Mouse (Mus musculus) left cerebral cortex, adult 2 months (tissue): ENCODE measurements at regions not wholly inside any gene's neighbourhood (a gene's known extent, or its start where the extent isn't known, plus 50 kb on each side); places are given as distances from the start of the nearest gene placed in this dataset.

Source experiments
- DNase-seq, 2 experiments: peaks; one replicate each; pipeline ENCODE4 v3.0.0; 2021 to 2022; ENCODE audit warnings: low spot score in 2 of 2, mixed read lengths in 1 of 2; ENCODE audit errors: extremely low spot score in 1 of 2
- H3K27ac ChIP-seq: fragments of 200-600 bp; 2 replicates; pipeline ENCODE4 v1.8.1; 2022
- H3K4me3 ChIP-seq: fragments of 200-600 bp; 2 replicates; pipeline ENCODE4 v1.8.1; 2022
- CTCF ChIP-seq: fragments of 200-600 bp; IDR thresholded peaks from 2 replicates; pipeline ENCODE4 v1.8.1; 2022; ENCODE audit warnings: antibody characterized with exemption, mild to moderate bottlenecking, moderate library complexity
- intact Hi-C: fragments of 180-260 bp; cut with DNase I; formaldehyde crosslinking; loops from one replicate; pipeline ENCODE4 v1.15.1; 2025

DNA sequence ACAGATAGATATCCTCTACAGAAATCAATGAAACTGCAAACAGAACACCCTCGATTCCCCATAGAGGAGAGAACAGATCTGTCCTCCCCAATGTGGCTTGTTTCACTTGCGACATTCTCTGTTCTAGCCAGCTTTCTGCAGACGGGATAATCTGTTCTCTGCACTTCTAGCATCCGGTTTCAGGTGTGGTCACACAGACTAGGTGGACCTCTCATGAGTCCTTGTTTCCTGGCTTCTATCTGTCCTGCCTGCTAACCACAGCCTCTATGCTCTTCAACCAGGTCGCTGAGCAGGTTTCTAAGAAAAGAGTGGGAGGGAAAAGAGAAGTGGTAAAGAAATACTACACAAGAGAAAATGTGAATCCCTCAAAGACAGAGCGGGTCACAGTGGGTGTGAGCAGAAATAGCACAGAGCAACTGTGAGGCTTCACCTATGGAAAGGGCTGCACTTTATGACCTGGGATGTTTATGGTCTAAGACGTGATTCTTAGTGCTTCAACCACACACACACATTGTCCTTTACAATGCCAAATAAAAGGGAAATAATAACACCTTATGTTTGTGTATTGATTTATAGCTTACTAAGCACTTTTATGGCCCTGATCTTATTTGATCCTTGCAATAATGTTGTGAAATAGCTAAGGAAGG lies 164.1 kb upstream of the Rpl34 start:
- H3K4me3 ChIP-seq: no peak overlapping the region
- DNase-seq: no peak
- H3K27ac ChIP-seq: no peak overlapping the region
- no peak for TF ChIP-seq CTCF
- intact Hi-C loops: no loop called here

DNA sequence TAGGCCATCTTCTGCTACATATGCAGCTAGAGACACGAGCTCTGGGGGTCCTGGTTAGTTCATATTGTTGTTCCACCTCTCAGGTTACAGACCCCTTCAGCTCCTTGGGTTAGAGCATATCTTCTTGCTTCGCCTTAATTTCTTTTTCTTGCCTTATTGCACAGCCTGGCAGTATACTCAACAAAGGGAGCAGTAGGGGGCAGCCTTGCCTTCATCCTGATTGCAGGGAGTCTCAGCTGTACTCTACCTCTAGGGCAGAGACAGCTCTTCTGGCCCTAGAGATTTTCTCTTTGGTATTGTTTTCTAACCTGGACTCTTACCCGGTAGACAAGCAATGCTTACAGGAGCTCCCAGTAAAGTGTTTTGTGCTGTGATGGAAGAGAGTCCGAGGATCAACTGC lies 161.1 kb upstream of the Rpl34 start:
- no peak; the same call in 1 of the 2 replicates for TF ChIP-seq CTCF
- Histone ChIP-seq H3K4me3 (no peak overlapping the region), H3K27ac (no peak overlapping the region)
- DNase-seq: no peak
- intact Hi-C loops: no loop called here

DNA sequence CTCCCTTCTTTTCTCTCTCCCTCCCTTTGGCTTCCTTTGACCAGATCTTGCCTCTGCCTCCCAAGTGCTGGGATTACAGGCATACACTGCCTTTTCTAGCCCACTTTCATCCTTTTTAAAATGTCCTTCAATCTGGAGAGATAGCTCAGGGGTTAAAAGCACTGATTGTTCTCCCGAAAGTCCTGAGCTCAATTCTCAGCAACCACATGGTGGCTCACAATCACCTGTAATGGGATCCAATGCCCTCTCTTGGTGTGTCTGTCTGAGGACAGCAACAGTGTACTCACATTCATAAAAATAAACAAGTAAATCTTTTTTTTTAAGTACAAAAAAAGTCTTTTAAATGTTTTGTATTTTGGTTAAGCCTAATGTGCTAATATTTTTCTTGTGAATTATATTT lies 158.4 kb upstream of the Rpl34 start:
- no peak overlapping the region for H3K27ac ChIP-seq
- intact Hi-C loops: loop anchor here (1.0 kb wide), 1 partner anchor 349 kb away; no protein-coding TSS in a partner anchor
- no peak; the same call in 1 of the 2 replicates for TF ChIP-seq CTCF
- H3K4me3 ChIP-seq: no peak overlapping the region
- no peak for DNase-seq

DNA sequence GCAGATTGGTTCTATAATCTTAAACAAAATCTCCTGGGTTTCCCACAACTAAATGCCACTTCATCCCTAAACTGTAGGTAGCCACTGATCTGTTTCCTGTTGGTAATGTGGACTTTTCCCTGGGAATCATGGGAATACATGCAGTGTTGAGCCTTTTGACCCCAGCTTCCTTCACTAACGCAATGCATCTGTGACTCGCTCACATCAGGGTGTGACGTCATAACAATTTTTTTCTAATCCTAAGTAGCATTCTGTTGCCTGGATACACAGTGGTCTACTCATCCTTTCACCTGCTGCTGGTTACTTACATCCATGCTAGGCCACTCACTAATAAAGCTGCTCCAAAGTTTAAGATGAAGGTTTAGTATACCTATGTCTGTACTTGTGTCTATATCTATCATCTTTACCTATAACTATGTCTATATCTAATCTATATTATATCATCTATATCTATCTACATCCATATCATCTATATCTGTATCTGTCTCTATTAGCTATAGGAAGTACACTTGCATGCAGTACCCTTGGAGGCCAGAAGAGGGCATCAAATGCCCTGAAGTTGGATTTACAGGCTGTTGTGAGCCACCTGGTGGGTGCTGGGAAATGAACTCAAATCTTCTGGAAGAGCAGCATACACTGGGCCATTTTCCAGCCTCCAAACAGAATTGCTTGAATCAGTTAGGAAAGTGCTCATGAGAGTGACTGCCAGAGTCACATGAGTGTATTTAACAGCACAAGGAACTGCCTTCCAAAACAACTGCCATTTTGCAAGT lies 157.5 kb upstream of the Rpl34 start:
- Histone ChIP-seq H3K27ac (no peak overlapping the region), H3K4me3 (no peak overlapping the region)
- intact Hi-C loops: loop anchor here (1.0 kb wide), 1 partner anchor 350 kb away; no protein-coding TSS in a partner anchor
- peak; percentile 61 for TF ChIP-seq CTCF
- DNase-seq: no peak

GRCm38 (mm10) chr3:130885974-130886373 lies 155.8 kb upstream of the Rpl34 start:
- intact Hi-C loops: no loop called here

GRCm38 (mm10) chr3:130884393-130884792 lies 154.2 kb upstream of the Rpl34 start:
- H3K27ac ChIP-seq: no peak overlapping the region; the same call in 1 of the 2 replicates
- no peak for TF ChIP-seq CTCF
- no peak overlapping the region for H3K4me3 ChIP-seq
- intact Hi-C loops: no loop called here
- no peak for DNase-seq

More at GRCm38 (mm10) chr3:130885974-130886373, 155.8 kb upstream of the Rpl34 start:
- DNase-seq: no peak
- no peak for TF ChIP-seq CTCF
- Histone ChIP-seq H3K4me3 (no peak overlapping the region), H3K27ac (no peak overlapping the region)

DNA sequence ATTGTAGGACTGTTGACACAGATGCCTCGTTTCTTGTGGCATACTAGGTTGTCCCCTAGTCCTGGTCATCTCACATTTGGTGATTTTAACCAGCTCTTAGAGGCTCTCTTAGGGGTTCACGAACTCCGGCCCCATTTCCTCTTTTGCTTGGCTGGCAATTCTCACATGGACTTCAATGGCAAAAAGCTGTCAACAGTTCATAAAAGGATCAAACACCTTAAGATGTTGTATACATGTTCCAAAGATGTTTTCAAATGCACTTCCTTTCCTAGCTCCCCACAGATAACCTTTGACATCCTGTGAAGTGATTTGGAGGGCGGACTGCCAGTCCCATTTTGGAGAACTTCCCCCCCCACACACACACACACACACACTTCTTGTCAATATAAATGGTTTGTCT lies 153.7 kb upstream of the Rpl34 start:
- no peak for TF ChIP-seq CTCF
- H3K27ac ChIP-seq: no peak overlapping the region
- intact Hi-C loops: no loop called here

GRCm38 (mm10) chr3:130883319-130883718 lies 153.1 kb upstream of the Rpl34 start:
- DNase-seq: no peak

More for the DNA sequence above, 153.7 kb upstream of the Rpl34 start:
- H3K4me3 ChIP-seq: no peak overlapping the region
- DNase-seq: no peak

DNA sequence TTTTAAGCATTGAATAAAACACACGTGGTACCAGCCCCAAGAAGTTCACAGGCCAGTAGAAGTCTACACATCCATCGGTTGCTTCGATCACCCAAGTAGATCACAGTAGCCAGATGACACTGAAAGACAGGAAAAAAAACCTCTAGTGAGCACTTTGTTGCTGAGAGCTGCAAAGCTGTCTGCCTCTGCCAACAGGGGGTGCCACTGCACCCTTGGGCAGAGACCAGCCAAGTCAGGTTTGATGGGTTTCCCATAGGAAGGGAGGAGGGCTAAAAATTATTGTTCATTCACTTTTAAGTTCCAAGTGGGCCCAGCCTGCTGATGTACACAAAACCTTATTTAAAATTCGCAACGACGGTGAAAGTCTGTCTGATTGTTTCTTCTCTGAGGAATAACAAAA lies 150.3 kb upstream of the Rpl34 start:
- peak; percentile 46 for TF ChIP-seq CTCF
- intact Hi-C loops: no loop called here
- no peak overlapping the region for H3K4me3 ChIP-seq

More at GRCm38 (mm10) chr3:130883319-130883718, 153.1 kb upstream of the Rpl34 start:
- intact Hi-C loops: no loop called here
- Histone ChIP-seq H3K27ac (no peak overlapping the region), H3K4me3 (no peak overlapping the region)
- no peak for TF ChIP-seq CTCF

GRCm38 (mm10) chr3:130879463-130879862 lies 149.3 kb upstream of the Rpl34 start:
- H3K27ac ChIP-seq: no peak overlapping the region
- intact Hi-C loops: no loop called here
- H3K4me3 ChIP-seq: no peak overlapping the region
- no peak for TF ChIP-seq CTCF
- no peak for DNase-seq

More for the DNA sequence above, 150.3 kb upstream of the Rpl34 start:
- no peak for DNase-seq
- H3K27ac ChIP-seq: no peak overlapping the region

DNA sequence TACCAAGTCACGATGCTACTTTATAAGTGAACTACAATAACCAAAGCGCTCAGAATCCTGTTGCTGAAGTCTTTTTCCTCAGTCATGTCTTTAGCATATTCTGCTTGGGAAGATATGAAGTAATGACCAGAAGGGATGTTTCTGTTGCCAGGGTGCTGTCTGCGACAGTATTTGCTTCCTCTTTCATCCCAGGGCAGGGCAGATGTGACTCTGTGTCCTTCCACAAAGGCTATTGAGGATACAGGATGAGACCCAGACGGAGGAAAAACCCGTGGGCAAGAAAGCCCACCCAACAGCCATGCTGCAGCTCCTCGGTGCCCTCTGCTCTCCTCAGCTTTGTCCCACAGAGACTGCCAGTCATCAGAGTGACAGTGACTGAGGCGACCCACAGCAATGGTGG lies 148.6 kb upstream of the Rpl34 start:
- no peak for TF ChIP-seq CTCF
- intact Hi-C loops: no loop called here
- DNase-seq: no peak
- Histone ChIP-seq H3K4me3 (no peak overlapping the region), H3K27ac (no peak overlapping the region)

GRCm38 (mm10) chr3:130877981-130878380 lies 147.8 kb upstream of the Rpl34 start:
- intact Hi-C loops: no loop called here
- DNase-seq: no peak
- Histone ChIP-seq H3K27ac (no peak overlapping the region), H3K4me3 (no peak overlapping the region)
- TF ChIP-seq CTCF: no peak
